Mouse (Mus musculus) limb, embryonic 13.5 days (tissue): Measurements from ENCODE around the gene Adamts3. TPM values are rescaled to one million over a fixed set of nuclear protein-coding genes. Genes with fewer than 3 reads are reported as not detected.
A peak's percentile ranks its signal among the peaks of the same experiment; 100 is the strongest.

Experiments
- ATAC-seq: fragments of 200-750 bp; cut with Nextera tagmentation; 2 replicates; pipeline ENCODE4 v1.8.0; 2017; ENCODE audit warnings: low read depth, moderate number of reproducible peaks, moderate TSS enrichment; ENCODE audit not compliant: low FRiP score
- H3K27ac ChIP-seq: fragments of 300-500 bp; sonication (generic); 2 replicates; pipeline ENCODE4 v1.5.1; 2015; ENCODE audit warnings: inconsistent platforms, mild to moderate bottlenecking, moderate library complexity
- H3K27me3 ChIP-seq: fragments of 300-500 bp; sonication (generic); 2 replicates; pipeline ENCODE4 v1.6.1; 2015; ENCODE audit warnings: mild to moderate bottlenecking, inconsistent platforms
- H3K36me3 ChIP-seq: fragments of 300-500 bp; sonication (generic); 2 replicates; pipeline ENCODE4 v1.6.1; 2015; ENCODE audit warnings: inconsistent platforms, mild to moderate bottlenecking, moderate library complexity
- H3K4me1 ChIP-seq: fragments of 300-500 bp; sonication (generic); 2 replicates; pipeline ENCODE4 v1.6.1; 2015; ENCODE audit warnings: inconsistent platforms
- H3K4me2 ChIP-seq: fragments of 300-500 bp; sonication (generic); replicated peaks from 2 replicates; pipeline ENCODE4 v1.6.1; 2015; ENCODE audit warnings: inconsistent platforms, mild to moderate bottlenecking, moderate library complexity
- H3K4me3 ChIP-seq: fragments of 300-500 bp; sonication (generic); 2 replicates; pipeline ENCODE4 v1.5.1; 2015; ENCODE audit warnings: moderate library complexity, mild to moderate bottlenecking, inconsistent platforms
- H3K9ac ChIP-seq: fragments of 300-500 bp; sonication (generic); 2 replicates; pipeline ENCODE4 v1.6.1; 2015; ENCODE audit warnings: mild to moderate bottlenecking, inconsistent platforms
- H3K9me3 ChIP-seq: fragments of 300-500 bp; sonication (generic); 2 replicates; pipeline ENCODE4 v1.6.1; 2016; ENCODE audit warnings: inconsistent platforms
- WGBS: fragments of 180-500 bp; shearing (Covaris S2); methylation state at CpG from one replicate; pipeline ENCODE4 v1.1.7; 2015; 5-methylcytosine and 5-hydroxymethylcytosine counted together
- polyA plus RNA-seq: library from polyadenylated mRNA; unstranded; fragments of >200 nt; fragmentation: Nextera tagmentation; extraction: Ambion mirVana; gene quantifications from 2 replicates; pipeline ENCODE4 v1.2.1, GENCODE M21; 2015

Adamts3 gene
- polyA plus RNA-seq, 1 experiment from 2014 or later = 8.0 TPM

DNA sequence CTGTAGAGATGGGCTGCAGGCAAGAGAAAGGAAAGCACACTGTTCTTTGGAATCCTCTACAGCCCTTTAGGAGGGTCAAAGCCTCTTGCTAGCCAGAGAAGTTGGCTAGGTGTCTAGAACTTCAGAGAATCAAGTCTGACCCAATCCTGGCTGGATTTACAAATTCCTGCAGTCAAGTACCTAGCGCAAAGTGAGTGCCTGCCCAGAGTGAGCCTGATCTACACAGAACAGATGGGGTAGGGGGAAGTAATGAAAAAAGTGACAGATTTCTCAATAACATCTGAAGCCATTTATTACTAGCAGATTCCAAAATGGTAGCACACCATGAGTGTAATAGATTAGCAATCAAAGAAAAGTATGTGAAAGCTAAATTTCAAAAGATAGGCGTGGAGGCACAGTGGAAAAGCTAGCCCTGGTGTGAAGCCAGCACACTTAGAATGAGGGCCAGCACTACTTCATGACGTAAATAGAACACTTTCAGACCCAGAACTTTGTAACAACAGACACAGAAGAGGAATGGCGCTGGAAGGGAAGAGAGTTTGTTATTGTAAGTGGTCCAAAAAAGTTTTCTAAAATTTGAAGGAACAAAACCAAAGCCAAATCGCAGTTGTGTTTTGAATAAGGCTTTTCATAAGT is 82.8 kb downstream of the Adamts3 start:
- H3K27ac ChIP-seq = no peak overlapping the region
- no peaks in the 10 kb centered on the region for H3K36me3 ChIP-seq
- no peak overlapping the region for H3K4me3 ChIP-seq
- WGBS = 80% methylated on average over 5 of the region's 5 CpGs
- no peak overlapping the region for H3K9ac ChIP-seq
- H3K4me2 ChIP-seq = no peak overlapping the region
- H3K4me1 ChIP-seq = no peaks in the 10 kb centered on the region
- no peak for ATAC-seq
- H3K27me3 ChIP-seq = no peaks in the 10 kb centered on the region
- H3K9me3 ChIP-seq = no peaks in the 10 kb centered on the region; the same call in 1 of the 2 replicates

DNA sequence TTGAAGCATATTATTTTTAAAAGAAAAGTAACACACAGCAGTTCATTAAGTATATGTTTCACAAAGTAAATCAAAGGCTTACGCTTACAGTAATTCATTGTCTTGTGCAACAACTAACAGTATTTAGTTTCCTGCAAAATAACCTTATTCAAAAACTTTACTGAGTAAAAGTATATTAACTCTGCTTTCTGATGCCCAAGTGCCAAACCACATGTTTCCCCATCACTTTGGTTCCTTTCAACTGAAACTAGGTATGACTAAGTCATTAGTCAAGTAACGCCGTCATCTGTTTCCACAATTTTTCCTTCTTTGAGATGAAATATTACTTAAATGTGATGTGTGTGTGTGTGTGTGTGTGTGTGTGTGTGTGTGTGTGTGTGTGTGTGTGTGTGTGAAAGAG is 89.4 kb downstream of the Adamts3 start:
- Histone ChIP-seq H3K4me2 (no peak overlapping the region), H3K4me1 (no peaks in the 10 kb centered on the region), H3K27me3 (no peaks in the 10 kb centered on the region), H3K9ac (no peak overlapping the region), H3K9me3 (no peaks in the 10 kb centered on the region), H3K4me3 (no peak overlapping the region), H3K27ac (no peak overlapping the region), H3K36me3 (no peaks in the 10 kb centered on the region)
- ATAC-seq = no peak
- WGBS = 85% methylated on average over 3 of the region's 3 CpGs

DNA sequence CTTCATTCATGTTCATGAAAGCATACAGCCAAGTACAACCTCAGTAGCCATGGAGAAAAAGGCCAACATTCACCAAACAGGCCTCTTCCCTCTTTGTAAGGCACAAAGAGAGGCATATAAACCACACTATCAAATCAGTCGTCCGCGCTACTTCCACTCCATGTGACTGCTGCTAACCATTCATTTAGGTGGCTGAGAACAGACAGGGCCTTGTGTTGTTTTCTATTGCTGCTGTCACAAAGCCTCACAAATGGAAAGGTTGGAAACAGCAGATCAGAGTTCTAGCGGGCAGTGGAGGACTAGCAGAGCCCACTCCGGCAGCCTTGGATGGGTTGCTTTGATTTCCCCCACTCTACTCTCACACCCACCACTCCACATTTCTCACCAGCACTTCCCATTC is 98.5 kb downstream of the Adamts3 start:
- H3K36me3 ChIP-seq = no peaks in the 10 kb centered on the region
- 89% methylated on average over 5 of the region's 5 CpGs for WGBS
- H3K4me3 ChIP-seq = no peak overlapping the region
- ATAC-seq = no peak
- H3K9me3 ChIP-seq = no peaks in the 10 kb centered on the region
- H3K4me2 ChIP-seq = no peak overlapping the region
- no peaks in the 10 kb centered on the region for H3K4me1 ChIP-seq
- H3K27ac ChIP-seq = no peak overlapping the region
- no peak overlapping the region for H3K9ac ChIP-seq
- H3K27me3 ChIP-seq = no peaks in the 10 kb centered on the region

DNA sequence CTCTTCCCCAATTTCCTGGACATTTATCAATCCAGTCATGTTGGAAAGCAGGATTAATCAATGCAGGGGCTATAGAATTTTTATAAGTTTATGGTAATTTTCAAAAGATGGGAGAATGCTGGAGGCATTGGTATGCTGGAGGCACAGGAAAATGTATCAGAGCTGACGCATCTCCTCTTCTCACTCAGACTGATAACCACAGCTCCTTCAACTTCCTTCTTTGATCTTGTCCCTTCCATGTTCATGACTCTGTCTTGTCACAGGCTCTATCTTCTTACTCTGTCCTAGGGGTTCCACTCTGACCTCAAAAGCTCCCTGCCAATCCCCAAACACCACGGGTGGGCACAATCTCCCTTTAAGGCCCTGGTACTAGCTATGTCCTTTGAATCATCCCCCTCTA is 103.3 kb downstream of the Adamts3 start:
- Histone ChIP-seq H3K36me3 (no peaks in the 10 kb centered on the region), H3K27ac (no peak overlapping the region), H3K4me1 (0 out of 2 replicates have a peak, but pooled peaks cover 3% of the 10 kb centered on the region), H3K9me3 (no peaks in the 10 kb centered on the region), H3K4me2 (no peak overlapping the region), H3K4me3 (no peak overlapping the region), H3K27me3 (no peaks in the 10 kb centered on the region), H3K9ac (no peak overlapping the region)
- WGBS = 88% methylated on average over 2 of the region's 2 CpGs
- no peak for ATAC-seq

DNA sequence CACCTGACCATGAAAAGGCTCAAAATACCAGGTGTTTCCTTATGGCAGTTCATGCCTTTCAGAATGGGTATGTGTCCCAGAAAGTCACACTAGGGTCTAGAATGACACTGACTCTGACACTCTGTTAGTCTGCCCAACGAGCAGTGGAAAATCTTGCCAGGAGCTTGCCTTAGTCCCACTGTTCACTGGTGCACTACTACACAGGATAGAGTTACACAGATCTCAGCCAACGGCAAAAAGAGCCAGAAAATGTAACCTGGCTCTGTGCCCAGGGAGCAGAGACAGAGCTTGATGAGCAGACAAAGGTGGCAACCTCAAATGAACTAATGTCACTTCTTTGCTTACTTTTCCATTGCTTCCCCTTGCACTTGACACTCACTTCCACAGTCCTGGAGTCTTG is 104.5 kb downstream of the Adamts3 start:
- Histone ChIP-seq H3K9ac (no peak overlapping the region), H3K27me3 (no peaks in the 10 kb centered on the region), H3K4me3 (no peak overlapping the region), H3K9me3 (no peaks in the 10 kb centered on the region), H3K4me1 (0 out of 2 replicates have a peak, but pooled peaks cover 3% of the 10 kb centered on the region), H3K27ac (no peak overlapping the region), H3K4me2 (no peak overlapping the region), H3K36me3 (no peaks in the 10 kb centered on the region)
- WGBS = 29% methylated on average over 2 of the region's 2 CpGs
- no peak; the same call in 1 of the 2 replicates for ATAC-seq

DNA sequence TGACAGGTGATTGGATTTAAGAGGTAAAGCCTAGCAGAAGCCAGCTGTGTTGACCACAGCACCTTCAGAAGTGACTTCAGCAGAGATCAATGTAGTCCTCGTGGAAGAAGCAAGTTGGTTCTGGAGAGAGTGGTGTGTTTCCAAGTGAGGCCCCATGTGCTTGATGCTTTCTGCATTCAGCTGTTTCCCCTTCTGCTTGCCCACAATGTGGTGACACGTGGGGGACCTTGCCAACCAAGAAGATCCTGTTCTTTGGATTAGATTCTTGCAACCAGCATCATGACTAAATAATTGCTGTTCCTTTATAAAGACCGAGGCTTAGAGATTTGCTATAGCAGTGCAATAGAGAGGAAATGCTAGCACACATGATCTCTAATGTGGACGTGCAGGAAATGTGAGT is 105.7 kb downstream of the Adamts3 start:
- H3K27ac ChIP-seq = no peak overlapping the region
- WGBS = 74% methylated on average over 4 of the region's 4 CpGs
- ATAC-seq = no peak

DNA sequence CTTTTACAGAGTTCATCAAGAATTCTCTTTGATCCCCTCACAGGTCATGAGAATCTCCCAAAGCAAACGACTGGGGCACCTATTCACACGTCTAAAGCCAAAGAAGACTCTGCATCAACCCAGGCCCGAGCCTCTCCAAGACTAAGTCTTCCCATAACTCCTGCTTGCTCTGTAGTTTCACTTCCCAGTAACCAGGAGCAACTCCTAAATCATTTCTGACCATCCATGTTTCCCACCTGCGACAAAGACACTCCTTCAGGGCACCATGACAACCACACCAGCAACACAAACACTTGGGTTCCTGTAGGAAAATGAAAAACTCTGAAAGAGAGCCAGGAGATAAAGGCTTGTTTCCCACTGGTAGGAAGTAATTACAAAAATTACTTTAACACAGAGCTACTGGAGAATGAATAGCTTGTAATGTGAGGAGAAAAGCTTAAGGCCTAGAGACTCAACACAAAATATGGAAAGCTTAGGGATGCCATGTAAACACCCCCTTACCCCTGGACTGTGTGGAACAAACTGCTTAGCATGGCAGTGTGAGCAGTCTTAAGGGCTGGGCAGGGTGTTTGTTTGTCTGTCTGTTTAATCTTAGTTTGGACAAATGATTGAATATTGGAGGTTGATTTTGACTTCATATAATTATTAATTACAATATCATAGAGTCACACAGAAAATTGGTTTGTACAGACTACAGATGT is 112.3 kb downstream of the Adamts3 start:
- no peak overlapping the region for H3K9ac ChIP-seq
- no peak for ATAC-seq
- no peaks in the 10 kb centered on the region for H3K9me3 ChIP-seq
- no peak overlapping the region for H3K4me2 ChIP-seq
- no peak overlapping the region for H3K27ac ChIP-seq
- H3K36me3 ChIP-seq = no peaks in the 10 kb centered on the region
- 63% methylated on average over 4 of the region's 4 CpGs for WGBS
- H3K4me1 ChIP-seq = no peaks in the 10 kb centered on the region
- H3K4me3 ChIP-seq = no peak overlapping the region
- H3K27me3 ChIP-seq = no peaks in the 10 kb centered on the region

More for the DNA sequence above, 105.7 kb downstream of the Adamts3 start:
- 0 out of 2 replicates have a peak, but pooled peaks cover 3% of the 10 kb centered on the region for H3K4me1 ChIP-seq
- H3K9me3 ChIP-seq = no peaks in the 10 kb centered on the region
- no peak overlapping the region for H3K4me3 ChIP-seq
- H3K4me2 ChIP-seq = no peak overlapping the region
- no peaks in the 10 kb centered on the region for H3K36me3 ChIP-seq
- no peak overlapping the region for H3K9ac ChIP-seq
- H3K27me3 ChIP-seq = no peaks in the 10 kb centered on the region

DNA sequence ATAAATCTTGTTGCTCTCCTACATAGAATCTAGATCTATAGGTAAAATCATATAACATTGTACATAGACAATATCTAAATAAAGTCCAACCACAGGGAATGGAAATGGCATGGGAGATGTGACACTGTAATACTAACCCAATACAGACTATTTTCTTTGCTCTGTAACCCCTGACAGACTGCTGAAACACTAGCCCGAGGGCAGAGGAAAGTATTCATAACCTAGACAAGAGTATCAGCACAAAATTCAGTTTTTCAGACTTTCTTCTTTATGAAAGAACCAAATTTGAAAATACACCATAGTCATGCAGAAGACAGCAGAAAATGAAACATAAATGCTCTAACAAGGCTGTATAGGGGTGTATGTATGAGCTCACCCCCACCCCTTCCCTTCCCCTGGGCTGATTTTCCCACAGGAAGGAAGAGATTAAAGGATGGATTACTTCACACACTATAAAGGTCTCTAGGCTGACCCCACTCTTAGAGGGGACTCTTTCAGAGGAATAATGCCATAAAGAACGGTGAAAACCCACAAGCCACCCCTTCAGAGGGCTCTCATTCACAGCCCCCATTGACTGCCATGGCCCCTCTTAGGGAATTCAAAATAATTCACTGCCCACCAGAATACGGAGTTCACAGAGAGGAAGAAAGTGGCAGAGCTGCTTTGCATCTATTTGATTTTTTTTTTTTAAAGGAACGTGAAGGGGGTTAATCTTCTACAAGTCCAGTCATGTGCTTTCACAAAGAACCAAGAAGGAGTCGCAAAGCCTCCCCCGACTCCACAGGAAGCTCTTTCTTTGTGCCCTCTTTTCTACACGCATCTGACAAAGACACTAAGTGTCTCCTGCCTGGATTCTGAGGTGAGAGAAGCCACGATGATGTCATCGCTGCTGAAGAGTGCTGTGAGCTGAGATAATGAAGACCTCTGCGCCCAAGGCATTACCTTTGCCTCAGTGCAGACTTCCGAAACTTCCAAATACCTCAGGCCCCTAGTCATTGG is 119.6 kb downstream of the Adamts3 start:
- H3K9ac ChIP-seq = no peak overlapping the region
- H3K4me3 ChIP-seq = no peak overlapping the region
- no peaks in the 10 kb centered on the region for H3K9me3 ChIP-seq
- peaks cover 8% of the 10 kb centered on the region; the same call in 1 of the 2 replicates for H3K4me1 ChIP-seq
- H3K27ac ChIP-seq = no peak overlapping the region
- H3K27me3 ChIP-seq = no peaks in the 10 kb centered on the region
- H3K36me3 ChIP-seq = no peaks in the 10 kb centered on the region
- no peak for ATAC-seq
- 20% methylated on average over 11 of the region's 11 CpGs for WGBS
- H3K4me2 ChIP-seq = 0 out of 2 replicates have a peak overlapping the region, but pooled peaks have one; percentile 11

DNA sequence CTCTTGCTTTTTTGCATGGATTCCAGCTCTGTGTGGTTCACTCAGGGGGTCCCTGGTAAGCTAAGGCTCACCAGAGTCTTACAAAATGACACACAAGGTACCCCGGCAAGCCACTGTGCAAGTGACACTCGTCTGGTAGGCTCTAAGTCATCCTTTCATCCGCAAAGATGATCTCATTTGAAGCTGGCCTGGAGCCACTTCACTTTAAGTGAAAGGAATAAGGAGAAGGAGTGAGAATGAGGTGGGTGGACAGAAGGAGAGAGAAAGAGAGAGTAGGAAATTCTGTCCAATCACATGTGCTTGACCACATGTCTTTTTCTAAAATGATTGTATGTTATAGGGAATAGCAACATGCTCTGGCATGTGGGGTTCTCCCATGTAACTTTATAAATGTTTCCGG is 122.8 kb downstream of the Adamts3 start:
- Histone ChIP-seq H3K4me3 (no peak overlapping the region), H3K4me1 (peaks cover 8% of the 10 kb centered on the region; the same call in 1 of the 2 replicates), H3K4me2 (no peak overlapping the region), H3K27ac (no peak overlapping the region), H3K9ac (no peak overlapping the region), H3K27me3 (no peaks in the 10 kb centered on the region), H3K36me3 (no peaks in the 10 kb centered on the region), H3K9me3 (no peaks in the 10 kb centered on the region)
- 85% methylated on average over 4 of the region's 4 CpGs for WGBS
- ATAC-seq = no peak

DNA sequence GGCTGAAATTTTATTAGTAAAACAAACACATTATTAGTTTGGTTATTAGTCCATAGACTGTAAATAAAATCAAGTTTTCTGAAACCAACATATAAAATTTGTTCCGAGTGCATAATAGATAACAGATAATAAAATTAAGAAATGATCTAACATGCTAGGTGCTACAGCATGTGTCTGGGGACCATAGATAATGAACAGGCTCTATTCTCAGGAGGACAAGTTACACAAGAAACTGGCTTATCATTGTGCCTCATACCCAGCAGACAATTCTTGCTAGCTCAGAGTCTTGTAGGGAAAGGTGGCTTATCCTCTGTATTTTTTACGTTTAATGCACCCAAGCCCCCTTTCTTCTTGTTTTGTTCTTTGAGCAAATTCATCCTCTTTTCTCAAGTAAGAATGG is 131.3 kb downstream of the Adamts3 start:
- H3K9me3 ChIP-seq = no peaks in the 10 kb centered on the region
- ATAC-seq = no peak
- no peak overlapping the region for H3K9ac ChIP-seq
- H3K27me3 ChIP-seq = no peaks in the 10 kb centered on the region
- H3K4me3 ChIP-seq = no peak overlapping the region
- H3K4me1 ChIP-seq = no peaks in the 10 kb centered on the region
- H3K4me2 ChIP-seq = no peak overlapping the region
- H3K27ac ChIP-seq = no peak overlapping the region
- 88% methylated on average over 2 of the region's 2 CpGs for WGBS
- H3K36me3 ChIP-seq = no peaks in the 10 kb centered on the region

DNA sequence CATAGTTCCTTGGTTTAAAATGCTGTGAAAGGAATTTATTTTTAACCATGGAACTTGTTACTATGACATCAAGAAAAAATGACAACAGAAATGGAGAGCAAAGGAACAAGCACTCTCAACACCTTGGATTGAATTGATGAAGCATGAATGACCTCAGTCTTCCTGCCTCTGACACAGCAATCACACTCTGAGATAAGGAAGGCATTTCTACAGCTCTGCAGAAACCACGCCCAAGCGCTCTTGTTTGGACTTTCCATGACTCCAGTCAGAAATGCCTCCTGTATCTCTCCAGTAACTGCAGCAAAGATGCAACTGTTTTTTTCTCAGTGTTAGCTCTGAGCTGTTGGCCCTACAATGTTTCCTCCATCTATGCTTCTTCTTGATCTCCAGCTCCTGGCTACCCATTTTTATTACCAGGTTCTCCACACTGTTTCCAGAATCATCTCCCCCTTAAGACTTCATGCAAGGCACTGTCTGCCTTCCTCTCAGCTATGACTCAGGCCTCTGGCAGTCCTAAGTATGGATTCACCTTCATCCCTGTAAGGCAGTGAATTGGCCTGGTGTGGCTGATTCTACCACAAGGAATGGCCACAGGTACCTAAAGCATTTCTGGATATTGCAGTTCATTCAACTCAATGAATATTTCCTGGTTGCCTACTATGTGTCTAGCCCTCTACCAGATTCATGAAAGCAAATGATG is 134.8 kb downstream of the Adamts3 start:
- 87% methylated on average over 2 of the region's 2 CpGs for WGBS
- H3K9ac ChIP-seq = no peak overlapping the region

More for the DNA sequence above, 134.8 kb downstream of the Adamts3 start:
- no peaks in the 10 kb centered on the region for H3K27me3 ChIP-seq
- H3K4me3 ChIP-seq = no peak overlapping the region
- no peak overlapping the region for H3K27ac ChIP-seq
- no peaks in the 10 kb centered on the region for H3K9me3 ChIP-seq
- ATAC-seq = no peak
- H3K36me3 ChIP-seq = no peaks in the 10 kb centered on the region
- no peak overlapping the region for H3K4me2 ChIP-seq
- H3K4me1 ChIP-seq = no peaks in the 10 kb centered on the region
